Mouse (Mus musculus): ENCODE measurements around the gene Man2a1. TPM values are rescaled to one million over a fixed set of nuclear protein-coding genes. Genes with fewer than 3 reads are reported as not detected.

Man2a1 gene
- 11.5 and 12.8 TPM in 2 replicates for polyA plus RNA-seq (2015; fragmentation: Nextera tagmentation; extraction: Ambion mirVana)

GRCm38 (mm10) chr17:64600372-64601090 lies at the start of gene Man2a1:
Gene Man2a1, plus strand, starts transcription at chr17:64600736.
- Histone ChIP-seq H3K27me3 (ENCODE audit: insufficient read depth, low read length) (no peaks in the 10 kb centered on the region), H3K9me3 (ENCODE audit: low read length) (no peaks in the 10 kb centered on the region), H3K27ac (ENCODE audit: low read depth) (peak within 1 kb of the TSS; percentile 98), H3K36me3 (replicated peaks; ENCODE audit: insufficient read depth, low read length) (no peaks in the 10 kb centered on the region; the same call in none of the 2 replicates), H3K9ac (replicated peaks) (peak within 1 kb of the TSS; percentile 79), H3K4me2 (ENCODE audit: low read depth, low read length) (peak within 1 kb of the TSS; percentile 89), H3K4me3 (ENCODE audit: low read depth, low read length) (peak within 1 kb of the TSS; percentile 92), H3K4me1 (ENCODE audit: insufficient read depth) (peaks cover 28% of the 10 kb centered on the region)
- WGBS (ENCODE audit: insufficient replicate concordance), result 0% methylated on average over 37 of the region's 69 CpGs
- DNase-seq (peak; percentile 90), ATAC-seq (peak; percentile 84)
- TF ChIP-seq CTCF (IDR thresholded peaks at IDR 0.05; ENCODE audit: low read depth), result no peak
- 0 out of 2 replicates have a peak, but pooled peaks have one; percentile 3 for TF ChIP-seq EP300 (IDR thresholded peaks at IDR 0.05; ENCODE audit: low read depth)

DNA sequence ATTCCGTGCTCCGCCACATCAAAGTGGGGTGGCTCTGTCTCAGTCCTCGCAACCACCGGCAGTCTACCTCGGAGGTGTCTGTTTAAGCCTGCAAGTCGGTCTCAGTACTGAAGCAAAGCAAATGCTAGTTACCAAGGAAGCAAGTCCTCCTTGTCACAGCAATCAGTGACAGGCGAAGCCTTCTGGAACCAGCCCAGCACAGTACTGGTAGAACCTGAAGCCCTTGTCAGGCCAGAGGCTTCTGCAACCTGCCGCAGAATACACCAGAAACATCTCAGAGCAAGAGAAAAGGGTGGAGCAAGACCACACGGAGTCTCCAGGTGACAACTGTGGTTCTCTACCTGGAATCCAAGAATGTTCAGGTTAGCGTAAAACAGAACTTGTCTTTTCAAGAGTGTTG lies 47.2 kb upstream of the Man2a1 start:
- TF ChIP-seq EP300 (IDR thresholded peaks at IDR 0.05; ENCODE audit: low read depth) (no peak), CTCF (IDR thresholded peaks at IDR 0.05; ENCODE audit: low read depth) (no peak)
- H3K4me1 ChIP-seq (ENCODE audit: insufficient read depth), result no peaks in the 10 kb centered on the region
- no peaks in the 10 kb centered on the region for H3K36me3 ChIP-seq (replicated peaks; ENCODE audit: insufficient read depth, low read length)
- DNase-seq (no peak), ATAC-seq (no peak)
- H3K9me3 ChIP-seq (ENCODE audit: low read length), result no peaks in the 10 kb centered on the region
- no peaks in the 10 kb centered on the region for H3K27me3 ChIP-seq (ENCODE audit: insufficient read depth, low read length)
- no peak overlapping the region for H3K9ac ChIP-seq (replicated peaks)
- no peak overlapping the region for H3K4me3 ChIP-seq (ENCODE audit: low read depth, low read length)
- no peak overlapping the region for H3K27ac ChIP-seq (ENCODE audit: low read depth)
- 85% methylated on average over 10 of the region's 10 CpGs for WGBS (ENCODE audit: insufficient replicate concordance)
- H3K4me2 ChIP-seq (ENCODE audit: low read depth, low read length), result no peak overlapping the region

- Histone ChIP-seq H3K4me2 (ENCODE audit: low read depth, low read length) (no peak overlapping the region), H3K9ac (replicated peaks) (no peak overlapping the region), H3K9me3 (ENCODE audit: low read length) (no peaks in the 10 kb centered on the region), H3K36me3 (replicated peaks; ENCODE audit: insufficient read depth, low read length) (no peaks in the 10 kb centered on the region), H3K27ac (ENCODE audit: low read depth) (no peak overlapping the region), H3K27me3 (ENCODE audit: insufficient read depth, low read length) (no peaks in the 10 kb centered on the region), H3K4me3 (ENCODE audit: low read depth, low read length) (no peak overlapping the region), H3K4me1 (ENCODE audit: insufficient read depth) (peaks cover 4% of the 10 kb centered on the region; the same call in 1 of the 2 replicates)
- ATAC-seq, result no peak
- DNase-seq, result no peak
- 79% methylated on average over 3 of the region's 3 CpGs for WGBS (ENCODE audit: insufficient replicate concordance)
- no peak for TF ChIP-seq EP300 (IDR thresholded peaks at IDR 0.05; ENCODE audit: low read depth)
- no peak for TF ChIP-seq CTCF (IDR thresholded peaks at IDR 0.05; ENCODE audit: low read depth)
Observed at GRCm38 (mm10) chr17:64554901-64555300, 45.6 kb upstream of the Man2a1 start.

DNA sequence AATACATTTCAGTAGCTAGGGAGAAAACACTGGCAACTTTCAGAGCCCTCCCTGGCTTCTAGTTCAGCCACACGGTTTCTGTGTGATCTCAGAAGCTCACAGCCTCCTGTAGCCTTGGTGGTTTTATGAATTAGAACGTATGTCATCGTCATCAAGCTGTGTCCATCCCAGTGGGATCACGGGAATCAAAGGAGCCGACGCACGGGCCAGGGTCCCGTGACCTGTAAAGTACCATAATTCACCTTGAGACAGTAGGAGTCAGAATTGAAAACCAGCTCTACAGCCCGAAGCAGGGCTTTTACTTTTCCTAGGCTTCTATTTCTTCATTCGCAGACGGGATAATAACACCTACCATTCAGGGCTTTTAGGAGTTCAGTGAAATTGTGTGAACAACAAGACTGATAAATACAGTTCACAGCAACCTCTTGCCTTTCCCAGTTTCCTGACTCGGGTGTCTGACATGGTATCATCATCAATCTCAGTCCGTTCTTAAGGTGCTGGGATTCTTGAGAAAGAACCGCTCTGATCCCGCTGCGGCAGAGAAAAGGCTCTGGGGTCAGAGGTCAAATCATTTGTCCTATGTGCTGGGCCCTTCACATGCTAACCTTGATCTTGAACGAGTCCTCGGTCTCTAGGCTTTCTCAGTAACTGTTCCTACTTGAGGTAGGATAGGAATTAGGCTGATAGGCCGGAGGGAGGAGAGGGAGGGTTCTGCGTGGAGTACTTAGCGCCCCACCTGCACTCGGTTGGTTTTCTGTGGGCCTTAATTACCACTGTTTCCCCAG lies 43.7 kb upstream of the Man2a1 start:
- no peak for TF ChIP-seq CTCF (IDR thresholded peaks at IDR 0.05; ENCODE audit: low read depth)
- no peak for TF ChIP-seq EP300 (IDR thresholded peaks at IDR 0.05; ENCODE audit: low read depth)
- Histone ChIP-seq H3K4me1 (ENCODE audit: insufficient read depth) (peaks cover 4% of the 10 kb centered on the region; the same call in 1 of the 2 replicates), H3K36me3 (replicated peaks; ENCODE audit: insufficient read depth, low read length) (no peaks in the 10 kb centered on the region), H3K27ac (ENCODE audit: low read depth) (no peak overlapping the region), H3K27me3 (ENCODE audit: insufficient read depth, low read length) (no peaks in the 10 kb centered on the region), H3K4me3 (ENCODE audit: low read depth, low read length) (no peak overlapping the region), H3K4me2 (ENCODE audit: low read depth, low read length) (no peak overlapping the region), H3K9me3 (ENCODE audit: low read length) (no peaks in the 10 kb centered on the region), H3K9ac (replicated peaks) (no peak overlapping the region)
- 85% methylated on average over 22 of the region's 22 CpGs for WGBS (ENCODE audit: insufficient replicate concordance)
- no peak for DNase-seq
- no peak for ATAC-seq

DNA sequence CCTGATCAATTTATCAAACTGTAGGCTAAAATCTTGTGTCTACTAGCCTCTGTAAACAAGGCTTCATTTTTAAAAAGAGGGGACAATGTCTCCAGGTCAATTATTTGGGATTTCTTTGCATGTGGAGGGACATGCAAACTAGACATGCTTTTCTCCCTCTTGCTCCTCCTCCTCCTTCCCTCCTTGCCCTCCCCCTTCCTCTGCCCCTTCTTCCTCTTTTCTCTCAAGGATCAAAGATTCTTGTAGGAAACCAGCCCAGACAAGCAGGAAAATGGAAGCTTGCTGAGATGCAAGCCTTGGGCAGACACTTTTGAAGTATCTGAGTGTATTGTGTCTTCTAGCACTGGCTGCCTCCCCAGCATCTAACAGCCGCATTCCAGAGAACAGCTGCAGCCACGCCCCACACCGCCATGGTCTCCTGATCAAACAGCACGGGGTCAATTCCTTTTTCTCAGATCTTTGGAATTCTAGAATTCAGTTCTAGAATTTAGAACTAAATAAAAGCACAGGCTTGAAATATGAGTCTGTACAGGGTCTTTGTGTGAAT lies 41.5 kb upstream of the Man2a1 start:
- Histone ChIP-seq H3K4me3 (ENCODE audit: low read depth, low read length) (no peak overlapping the region), H3K4me1 (ENCODE audit: insufficient read depth) (peaks cover 4% of the 10 kb centered on the region; the same call in 1 of the 2 replicates), H3K36me3 (replicated peaks; ENCODE audit: insufficient read depth, low read length) (no peaks in the 10 kb centered on the region), H3K9me3 (ENCODE audit: low read length) (no peaks in the 10 kb centered on the region), H3K4me2 (ENCODE audit: low read depth, low read length) (peak overlapping the region; percentile 38; the same call in 1 of the 2 replicates), H3K9ac (replicated peaks) (no peak overlapping the region), H3K27me3 (ENCODE audit: insufficient read depth, low read length) (no peaks in the 10 kb centered on the region), H3K27ac (ENCODE audit: low read depth) (no peak overlapping the region)
- TF ChIP-seq EP300 (IDR thresholded peaks at IDR 0.05; ENCODE audit: low read depth), result no peak
- no peak for TF ChIP-seq CTCF (IDR thresholded peaks at IDR 0.05; ENCODE audit: low read depth)
- ATAC-seq, result no peak
- DNase-seq, result no peak
- WGBS (ENCODE audit: insufficient replicate concordance), result 9% methylated on average over 4 of the region's 4 CpGs

DNA sequence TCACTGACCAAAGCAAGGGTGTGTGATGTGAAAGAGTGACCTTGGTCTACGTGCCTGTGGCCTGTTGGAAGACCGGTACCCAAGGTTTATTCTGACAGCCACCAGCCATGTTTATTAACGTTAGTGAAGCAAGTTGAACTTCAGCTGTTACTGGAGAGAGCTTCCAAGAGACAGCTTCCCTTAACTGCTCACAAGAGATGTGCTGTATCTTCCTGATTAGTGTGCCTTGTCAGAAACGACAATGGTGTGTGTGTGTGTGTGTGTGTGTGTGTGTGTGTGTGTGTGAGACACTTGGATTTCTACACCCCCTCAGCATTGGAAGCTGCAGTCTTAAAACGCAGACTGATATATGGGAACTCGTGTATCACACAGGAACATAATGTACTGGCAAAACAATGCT lies 34.1 kb upstream of the Man2a1 start:
- peak; percentile 20; the same call in 1 of the 2 replicates for ATAC-seq
- Histone ChIP-seq H3K9me3 (ENCODE audit: low read length) (no peaks in the 10 kb centered on the region), H3K9ac (replicated peaks) (no peak overlapping the region), H3K36me3 (replicated peaks; ENCODE audit: insufficient read depth, low read length) (no peaks in the 10 kb centered on the region), H3K4me1 (ENCODE audit: insufficient read depth) (no peaks in the 10 kb centered on the region), H3K4me3 (ENCODE audit: low read depth, low read length) (no peak overlapping the region), H3K27me3 (ENCODE audit: insufficient read depth, low read length) (no peaks in the 10 kb centered on the region), H3K27ac (ENCODE audit: low read depth) (no peak overlapping the region), H3K4me2 (ENCODE audit: low read depth, low read length) (no peak overlapping the region)
- TF ChIP-seq EP300 (IDR thresholded peaks at IDR 0.05; ENCODE audit: low read depth), result peak; percentile 61; the same call in 1 of the 2 replicates
- TF ChIP-seq CTCF (IDR thresholded peaks at IDR 0.05; ENCODE audit: low read depth), result no peak
- DNase-seq, result no peak
- 62% methylated on average over 6 of the region's 6 CpGs for WGBS (ENCODE audit: insufficient replicate concordance)

Data from liver, postnatal 0 days (tissue).